25 mouse cellular contexts compared by ENCODE assay signal in genomic region chr1:187755528-187755927, GRCm38 (mm10).
DNase-seq lines count a peak whose midpoint lies in the region; ATAC-seq and TF ChIP-seq lines count a peak whose summit lies in the region.
"Had no signal": no experiment of that assay in that cellular context is flagged by ENCODE, and none has a peak within 500 bp of the region (broad histone marks: within the 10 kb centered on the region; RNA-seq: fewer than 3 reads in every experiment).

No protein-coding gene starts in this region.

- H3K27me3 ChIP-seq in kidney, embryonic 14.5 days (ENCODE audit: control insufficient read depth, insufficient read depth, low read length) = no peaks in the 10 kb centered on the region
- no peaks in the 10 kb centered on the region for H3K27me3 ChIP-seq in kidney, postnatal 0 days (ENCODE audit: insufficient read depth, low read length)
- no peaks in the 10 kb centered on the region for H3K27me3 ChIP-seq in liver, postnatal 0 days (ENCODE audit: insufficient read depth, low read length)
- H3K27me3 ChIP-seq: embryonic facial prominence, embryonic 12.5 days; embryonic facial prominence, embryonic 15.5 days; heart, embryonic 13.5 days had no signal

- no peak overlapping the region for H3K9ac ChIP-seq in kidney, embryonic 14.5 days (ENCODE audit: low read depth, low read length)
- H3K9ac ChIP-seq in kidney, postnatal 0 days (ENCODE audit: low read depth, low read length) = no peak overlapping the region
- H3K9ac ChIP-seq in liver, postnatal 0 days (replicated peaks) = no peak overlapping the region
- H3K9ac ChIP-seq: embryonic facial prominence, embryonic 12.5 days; embryonic facial prominence, embryonic 15.5 days; forebrain, postnatal 0 days; heart, embryonic 13.5 days; hindbrain, embryonic 14.5 days had no signal

- H3K9me3 ChIP-seq in kidney, embryonic 14.5 days (ENCODE audit: control insufficient read depth, low read length) = no peaks in the 10 kb centered on the region
- no peaks in the 10 kb centered on the region for H3K9me3 ChIP-seq in kidney, postnatal 0 days (replicated peaks; ENCODE audit: low read length)
- no peaks in the 10 kb centered on the region for H3K9me3 ChIP-seq in liver, postnatal 0 days (ENCODE audit: low read length)
- H3K9me3 ChIP-seq: embryonic facial prominence, embryonic 12.5 days; embryonic facial prominence, embryonic 15.5 days; heart, embryonic 10.5 days; heart, embryonic 13.5 days had no signal

- 71% methylated on average over 13 of the region's 13 CpGs for WGBS in kidney, embryonic 14.5 days
- 72% methylated on average over 13 of the region's 13 CpGs for WGBS in kidney, postnatal 0 days
- 80% methylated on average over 13 of the region's 13 CpGs for WGBS in liver, postnatal 0 days (ENCODE audit: insufficient replicate concordance)

- H3K4me3 ChIP-seq in kidney, embryonic 14.5 days (ENCODE audit: low read length) = no peak overlapping the region
- no peak overlapping the region for H3K4me3 ChIP-seq in kidney, postnatal 0 days (replicated peaks; ENCODE audit: low read depth, low read length)
- H3K4me3 ChIP-seq in liver, postnatal 0 days (ENCODE audit: low read depth, low read length) = no peak overlapping the region
- H3K4me3 ChIP-seq: embryonic facial prominence, embryonic 12.5 days; embryonic facial prominence, embryonic 15.5 days; gastrocnemius, adult 2 months; heart, embryonic 10.5 days; heart, embryonic 13.5 days had no signal

- TF ChIP-seq CTCF in kidney, postnatal 0 days (IDR thresholded peaks at IDR 0.05; ENCODE audit: low read depth) = no peak
- TF ChIP-seq CTCF in liver, postnatal 0 days (IDR thresholded peaks at IDR 0.05; ENCODE audit: low read depth) = no peak

- no peak overlapping the region for H3K27ac ChIP-seq in kidney, embryonic 14.5 days (ENCODE audit: low read depth, low read length)
- no peak overlapping the region for H3K27ac ChIP-seq in kidney, postnatal 0 days
- H3K27ac ChIP-seq in liver, postnatal 0 days (ENCODE audit: low read depth) = no peak overlapping the region
- H3K27ac ChIP-seq: embryonic facial prominence, embryonic 12.5 days; embryonic facial prominence, embryonic 15.5 days; gastrocnemius, adult 2 months; heart, embryonic 10.5 days; heart, embryonic 13.5 days; hindbrain, embryonic 14.5 days had no signal

- no peak for ATAC-seq in kidney, embryonic 14.5 days (ENCODE audit: low FRiP score, low TSS enrichment)
- peak; percentile 33; the same call in 1 of the 2 replicates for ATAC-seq in kidney, postnatal 0 days (replicated peaks; ENCODE audit: low FRiP score, low read depth)
- ATAC-seq in liver, postnatal 0 days = peak; percentile 41; the same call in 1 of the 2 replicates
- ATAC-seq: CD4-positive, CD25-positive, alpha-beta regulatory T cell, adult 4 months; forebrain, embryonic 14.5 days; forebrain, postnatal 0 days had no signal

- no peaks in the 10 kb centered on the region for H3K36me3 ChIP-seq in kidney, embryonic 14.5 days (ENCODE audit: control insufficient read depth, insufficient read depth, low read length)
- no peaks in the 10 kb centered on the region for H3K36me3 ChIP-seq in kidney, postnatal 0 days (ENCODE audit: insufficient read depth, low read length)
- no peaks in the 10 kb centered on the region for H3K36me3 ChIP-seq in liver, postnatal 0 days (replicated peaks; ENCODE audit: insufficient read depth, low read length)
- H3K36me3 ChIP-seq: embryonic facial prominence, embryonic 12.5 days; embryonic facial prominence, embryonic 15.5 days; heart, embryonic 10.5 days; heart, embryonic 13.5 days had no signal

- DNase-seq in kidney, adult 9 months = peak; percentile 81
- DNase-seq in kidney, postnatal 0 days (ENCODE audit: low spot score) = peak; percentile 9
- no peak for DNase-seq in kidney, adult 11 months
- DNase-seq in liver, postnatal 0 days = no peak
- no peak for DNase-seq in liver
- DNase-seq: adrenal gland, adult 2 months; adrenal gland, postnatal 14 days; cerebellum, adult 11 months; cerebellum, adult 2 months; cerebellum, adult 9-11 months; cerebellum, postnatal 25 days; forebrain, postnatal 0 days; gastrocnemius, adult 2 months; gastrocnemius, postnatal 14 days; heart, adult 18-20 months; heart, postnatal 14 days; heart, postnatal 4 days had no signal

- peaks cover 7% of the 10 kb centered on the region; the same call in 1 of the 2 replicates for H3K4me1 ChIP-seq in kidney, embryonic 14.5 days (ENCODE audit: control insufficient read depth, insufficient read depth, low read length)
- 0 out of 2 replicates have a peak, but pooled peaks cover 4% of the 10 kb centered on the region for H3K4me1 ChIP-seq in kidney, postnatal 0 days (replicated peaks; ENCODE audit: insufficient read depth, low read length)
- peaks cover 2% of the 10 kb centered on the region for H3K4me1 ChIP-seq in liver, postnatal 0 days (ENCODE audit: insufficient read depth)
- H3K4me1 ChIP-seq: embryonic facial prominence, embryonic 12.5 days; embryonic facial prominence, embryonic 15.5 days had no signal

- TF ChIP-seq EP300 in liver, postnatal 0 days (IDR thresholded peaks at IDR 0.05; ENCODE audit: low read depth) = no peak

- H3K4me2 ChIP-seq in kidney, embryonic 14.5 days (replicated peaks; ENCODE audit: low read depth, low read length) = no peak overlapping the region
- H3K4me2 ChIP-seq in kidney, postnatal 0 days (ENCODE audit: low read length) = no peak overlapping the region
- no peak overlapping the region for H3K4me2 ChIP-seq in liver, postnatal 0 days (ENCODE audit: low read depth, low read length)
- H3K4me2 ChIP-seq: embryonic facial prominence, embryonic 12.5 days; embryonic facial prominence, embryonic 15.5 days; heart, embryonic 13.5 days; hindbrain, embryonic 14.5 days had no signal

Comparison
In these comparisons a context has a peak if more than half of its experiments do, and no peak if none do; other contexts are left out.
1. DNase-seq: peak in kidney, adult 9 months (single experiment) and kidney, postnatal 0 days (single experiment); none in kidney, adult 11 months (single experiment), liver, postnatal 0 days (single experiment) and liver (single experiment).